Mouse (Mus musculus): ENCODE results near the gene Kcnj11. TPM values are rescaled to one million over a fixed set of nuclear protein-coding genes. Genes with fewer than 3 reads are reported as not detected.

Gene Kcnj11
- polyA plus RNA-seq, 1 experiment from 2014 or later, result 0.46 TPM

DNA sequence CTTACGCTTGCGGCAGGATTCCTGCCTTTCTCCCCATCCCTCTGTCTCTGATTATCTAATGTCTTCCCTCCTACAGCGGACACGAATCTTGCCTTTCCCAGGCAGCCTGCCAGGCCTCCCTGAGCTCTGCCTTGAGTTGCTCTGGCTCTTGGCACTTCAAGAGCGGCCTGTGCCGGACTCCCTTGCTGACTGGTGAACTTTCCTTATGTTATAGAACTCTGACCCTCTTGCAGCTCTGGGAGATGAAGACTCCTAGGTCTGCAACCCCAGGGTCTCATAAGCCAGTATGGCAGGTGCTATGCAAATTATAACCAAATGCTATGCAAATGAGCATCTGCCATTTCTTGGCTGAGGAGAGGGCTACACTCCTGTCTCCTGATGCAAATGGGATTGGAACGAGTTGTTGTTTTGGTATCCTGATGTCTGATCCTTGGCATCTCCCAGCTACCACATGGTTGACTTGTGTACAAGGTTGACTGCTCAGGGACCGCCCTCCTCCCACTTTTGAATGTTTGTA lies 2.6 kb upstream of the Kcnj11 start:
- peaks cover 27% of the 10 kb centered on the region; the same call in 1 of the 2 replicates for H3K27me3 ChIP-seq
- no peaks in the 10 kb centered on the region for H3K36me3 ChIP-seq (replicated peaks)
- 81% methylated on average over 8 of the region's 8 CpGs for WGBS
- no peak overlapping the region for H3K9ac ChIP-seq
- no peaks in the 10 kb centered on the region for H3K9me3 ChIP-seq
- H3K27ac ChIP-seq, result peak overlapping the region; percentile 20; the same call in 1 of the 2 replicates
- H3K4me2 ChIP-seq, result no peak overlapping the region
- peaks cover 8% of the 10 kb centered on the region; the same call in 1 of the 2 replicates for H3K4me1 ChIP-seq
- no peak for ATAC-seq (ENCODE audit: low FRiP score)
- H3K4me3 ChIP-seq (replicated peaks), result no peak overlapping the region

DNA sequence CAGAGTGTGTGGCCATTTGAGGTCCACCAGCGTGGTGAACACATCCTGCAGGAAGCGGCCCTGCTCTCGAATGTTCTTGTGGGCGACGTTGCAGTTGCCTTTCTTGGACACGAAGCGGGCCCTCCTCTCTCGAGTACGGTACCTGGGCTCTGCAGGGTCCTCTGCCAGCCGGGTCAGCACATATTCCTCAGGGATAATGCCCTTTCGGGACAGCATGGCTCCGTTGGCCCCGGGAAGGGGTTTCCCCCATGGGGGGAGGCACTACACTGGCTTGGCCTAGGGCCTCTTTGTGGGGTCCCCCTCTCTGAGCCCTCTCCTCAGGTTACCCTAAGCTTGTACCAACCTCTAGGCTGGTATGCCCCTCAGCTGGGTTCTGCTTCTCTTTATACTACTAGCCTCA lies 882 bp downstream of the Kcnj11 start:
- H3K9ac ChIP-seq, result no peak overlapping the region
- peak overlapping the region; percentile 62; the same call in 1 of the 2 replicates for H3K4me3 ChIP-seq (replicated peaks)
- H3K27ac ChIP-seq, result no peak overlapping the region
- peak overlapping the region; percentile 87 for H3K4me2 ChIP-seq
- H3K4me1 ChIP-seq, result peaks cover 8% of the 10 kb centered on the region; the same call in 1 of the 2 replicates
- no peaks in the 10 kb centered on the region for H3K36me3 ChIP-seq (replicated peaks)
- 87% methylated on average over 13 of the region's 13 CpGs for WGBS
- peaks cover 41% of the 10 kb centered on the region for H3K27me3 ChIP-seq
- ATAC-seq (ENCODE audit: low FRiP score), result no peak; the same call in 1 of the 2 replicates
- H3K9me3 ChIP-seq, result no peaks in the 10 kb centered on the region

DNA sequence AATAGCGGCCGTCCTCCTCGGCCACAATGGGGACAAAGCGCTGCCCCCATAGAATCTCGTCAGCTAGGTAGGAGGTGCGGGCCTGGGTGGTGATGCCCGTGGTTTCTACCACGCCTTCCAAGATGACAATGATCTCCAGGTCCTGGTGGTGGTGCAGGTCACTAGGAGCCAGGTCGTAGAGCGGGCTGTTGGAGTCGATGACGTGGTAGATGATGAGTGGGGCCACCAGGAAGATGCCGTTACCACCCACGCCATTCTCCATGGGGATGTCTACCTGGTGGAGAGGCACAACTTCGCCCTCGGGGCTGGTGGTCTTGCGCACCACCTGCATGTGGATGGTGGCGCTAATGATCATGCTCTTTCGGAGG lies 1.7 kb downstream of the Kcnj11 start:
- no peaks in the 10 kb centered on the region for H3K36me3 ChIP-seq (replicated peaks)
- H3K4me1 ChIP-seq, result peaks cover 8% of the 10 kb centered on the region; the same call in 1 of the 2 replicates
- no peak overlapping the region for H3K27ac ChIP-seq
- H3K9ac ChIP-seq, result no peak overlapping the region
- 95% methylated on average over 19 of the region's 19 CpGs for WGBS
- H3K9me3 ChIP-seq, result no peaks in the 10 kb centered on the region
- H3K4me3 ChIP-seq (replicated peaks), result no peak overlapping the region
- no peak for ATAC-seq (ENCODE audit: low FRiP score)
- no peak overlapping the region for H3K4me2 ChIP-seq
- H3K27me3 ChIP-seq, result peaks cover 49% of the 10 kb centered on the region

DNA sequence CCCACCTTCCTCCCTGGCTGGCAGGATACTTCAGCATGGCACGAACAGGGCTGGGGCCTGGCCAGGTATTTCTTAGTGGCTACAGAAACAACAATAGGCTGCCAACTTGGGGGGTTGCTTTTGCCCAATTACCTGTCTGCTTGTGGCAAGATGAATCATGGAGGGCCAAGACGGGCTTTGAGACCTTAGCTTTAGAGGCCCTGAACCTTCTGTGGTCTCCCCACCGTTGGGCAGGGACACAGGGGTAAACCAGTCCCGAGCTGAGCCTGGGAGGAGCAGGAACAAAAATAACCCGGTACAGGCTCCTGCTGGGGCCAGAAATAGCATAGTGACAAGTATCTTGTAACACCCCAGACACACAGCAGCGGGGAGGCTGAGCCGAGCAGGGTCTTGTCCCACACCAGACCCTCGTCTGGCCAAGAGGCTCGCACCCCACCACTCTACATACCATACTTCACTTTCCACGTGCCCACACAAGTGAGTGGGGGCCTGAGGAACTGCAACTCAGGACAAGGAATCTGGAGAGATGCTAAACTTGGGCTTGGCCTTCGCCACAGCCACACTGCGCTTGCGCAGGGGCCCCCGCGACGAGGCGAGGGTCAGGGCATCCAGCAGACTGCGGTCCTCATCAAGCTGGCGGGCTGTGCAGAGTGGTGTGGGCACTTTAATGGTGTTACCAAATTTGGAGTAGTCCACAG lies 2.2 kb downstream of the Kcnj11 start:
- no peaks in the 10 kb centered on the region for H3K36me3 ChIP-seq (replicated peaks)
- WGBS, result 90% methylated on average over 19 of the region's 19 CpGs
- H3K27ac ChIP-seq, result no peak overlapping the region
- H3K9me3 ChIP-seq, result no peaks in the 10 kb centered on the region
- peaks cover 54% of the 10 kb centered on the region for H3K27me3 ChIP-seq
- no peak overlapping the region for H3K9ac ChIP-seq
- no peak overlapping the region for H3K4me3 ChIP-seq (replicated peaks)
- no peak overlapping the region for H3K4me2 ChIP-seq
- ATAC-seq (ENCODE audit: low FRiP score), result no peak
- H3K4me1 ChIP-seq, result peaks cover 8% of the 10 kb centered on the region

DNA sequence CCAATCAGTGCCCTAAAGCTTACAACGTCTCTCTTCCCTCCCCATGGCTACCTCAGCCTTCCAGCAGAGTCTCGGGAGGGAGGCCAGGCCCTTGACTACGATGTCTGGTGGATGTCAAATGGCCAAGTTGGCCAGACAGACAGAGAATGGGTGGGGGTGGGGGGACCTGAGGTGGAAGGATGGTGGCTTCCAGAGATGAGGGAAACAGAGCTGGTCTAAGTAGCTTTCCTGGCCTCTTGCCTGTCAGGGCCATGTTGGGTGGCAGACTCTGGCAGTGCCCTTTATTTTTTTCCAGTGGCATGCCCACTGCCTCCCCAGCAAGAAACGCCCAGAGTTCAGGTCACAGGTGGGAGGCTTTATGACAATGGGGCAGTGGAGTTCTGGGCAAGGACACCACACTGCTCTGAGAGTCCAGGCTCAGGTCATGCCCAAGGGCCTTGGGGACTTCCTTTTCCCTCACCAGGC lies 3.2 kb downstream of the Kcnj11 start:
- no peak for ATAC-seq (ENCODE audit: low FRiP score)
- H3K27me3 ChIP-seq, result peaks cover 62% of the 10 kb centered on the region

DNA sequence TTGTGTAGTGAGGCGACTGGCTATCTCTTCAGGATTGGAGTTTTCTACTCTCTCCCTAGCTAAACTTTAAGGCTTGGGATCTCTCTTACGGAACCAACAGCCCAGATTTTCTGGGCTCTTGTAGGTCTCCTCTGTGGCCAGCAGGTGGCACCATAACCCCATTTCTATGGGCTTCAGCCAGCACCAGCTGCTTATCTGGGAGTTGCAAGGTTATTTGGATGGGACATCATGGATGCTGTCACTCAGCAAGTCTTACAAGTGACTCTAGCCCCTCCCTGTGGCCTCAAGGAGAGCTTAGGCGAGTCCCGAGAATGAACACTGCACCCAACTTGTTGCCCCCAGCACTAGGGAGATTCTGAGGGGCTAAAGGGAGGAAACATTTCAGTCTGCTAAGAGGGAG lies 4.4 kb downstream of the Kcnj11 start:
- Histone ChIP-seq H3K4me1 (peaks cover 13% of the 10 kb centered on the region), H3K36me3 (replicated peaks) (no peaks in the 10 kb centered on the region), H3K27ac (no peak overlapping the region), H3K9ac (no peak overlapping the region), H3K27me3 (peaks cover 62% of the 10 kb centered on the region), H3K9me3 (no peaks in the 10 kb centered on the region), H3K4me2 (no peak overlapping the region), H3K4me3 (replicated peaks) (no peak overlapping the region)
- peak; percentile 18; the same call in 1 of the 2 replicates for ATAC-seq (ENCODE audit: low FRiP score)
- WGBS, result 2% methylated on average over 4 of the region's 4 CpGs

More for the DNA sequence above, 3.2 kb downstream of the Kcnj11 start:
- Histone ChIP-seq H3K4me1 (peaks cover 13% of the 10 kb centered on the region), H3K4me3 (replicated peaks) (no peak overlapping the region), H3K27ac (no peak overlapping the region), H3K4me2 (no peak overlapping the region), H3K9me3 (no peaks in the 10 kb centered on the region), H3K9ac (no peak overlapping the region), H3K36me3 (replicated peaks) (no peaks in the 10 kb centered on the region)
- WGBS, result 69% methylated on average over 4 of the region's 4 CpGs

DNA sequence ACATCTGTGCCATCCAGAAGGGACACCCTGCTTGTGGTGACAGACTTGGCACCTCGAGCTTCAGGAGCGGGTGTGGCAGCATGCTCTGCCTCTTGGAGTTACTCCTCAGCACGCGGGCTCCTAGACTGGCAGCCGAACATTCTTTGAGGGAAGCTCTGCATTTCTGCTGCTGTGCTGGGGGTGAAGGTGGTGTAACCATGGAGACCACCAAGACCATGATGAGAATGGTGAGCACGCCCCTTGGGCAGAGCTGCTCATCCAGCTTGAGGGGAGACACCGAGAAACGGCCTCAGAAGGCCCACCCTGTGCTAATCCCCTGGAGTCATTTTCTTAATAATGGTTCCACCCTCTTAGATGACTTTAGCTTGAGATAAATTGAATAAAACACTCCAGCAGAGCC lies 7.8 kb downstream of the Kcnj11 start:
- H3K27ac ChIP-seq, result no peak overlapping the region
- 0 out of 2 replicates have a peak, but pooled peaks have one; percentile 9 for ATAC-seq (ENCODE audit: low FRiP score)
- no peaks in the 10 kb centered on the region for H3K9me3 ChIP-seq
- H3K4me3 ChIP-seq (replicated peaks), result no peak overlapping the region
- peaks cover 9% of the 10 kb centered on the region for H3K4me1 ChIP-seq
- no peaks in the 10 kb centered on the region for H3K36me3 ChIP-seq (replicated peaks)
- H3K9ac ChIP-seq, result no peak overlapping the region
- no peak overlapping the region for H3K4me2 ChIP-seq
- H3K27me3 ChIP-seq, result peaks cover 41% of the 10 kb centered on the region
- WGBS, result 20% methylated on average over 8 of the region's 8 CpGs

DNA sequence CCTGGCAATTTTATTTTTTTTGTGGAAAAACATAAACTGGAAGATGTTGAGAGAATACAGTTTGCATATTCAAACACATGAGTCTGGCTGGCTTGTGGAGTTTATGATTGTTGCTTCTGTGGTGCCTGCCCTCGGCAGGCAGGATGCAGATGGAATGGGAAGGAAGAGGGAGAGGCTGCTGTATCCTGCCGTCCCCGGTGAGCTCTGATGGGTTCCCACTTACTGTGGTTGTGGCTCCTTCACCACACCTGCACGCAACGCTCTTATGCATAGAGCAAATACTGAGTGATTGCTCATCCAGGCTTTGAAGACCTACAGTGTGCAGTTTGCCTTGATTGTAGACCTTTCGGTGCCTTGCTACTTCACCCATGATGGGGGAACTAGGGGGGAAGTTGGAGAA lies 12.3 kb downstream of the Kcnj11 start:
- no peak for ATAC-seq (ENCODE audit: low FRiP score)
- no peak overlapping the region for H3K27ac ChIP-seq
- 95% methylated on average over 6 of the region's 6 CpGs for WGBS
- H3K4me1 ChIP-seq, result peaks cover 7% of the 10 kb centered on the region
- no peak overlapping the region for H3K4me2 ChIP-seq
- H3K9me3 ChIP-seq, result no peaks in the 10 kb centered on the region
- peaks cover 12% of the 10 kb centered on the region for H3K27me3 ChIP-seq
- H3K9ac ChIP-seq, result no peak overlapping the region
- no peak overlapping the region for H3K4me3 ChIP-seq (replicated peaks)
- peaks cover 19% of the 10 kb centered on the region for H3K36me3 ChIP-seq (replicated peaks)

DNA sequence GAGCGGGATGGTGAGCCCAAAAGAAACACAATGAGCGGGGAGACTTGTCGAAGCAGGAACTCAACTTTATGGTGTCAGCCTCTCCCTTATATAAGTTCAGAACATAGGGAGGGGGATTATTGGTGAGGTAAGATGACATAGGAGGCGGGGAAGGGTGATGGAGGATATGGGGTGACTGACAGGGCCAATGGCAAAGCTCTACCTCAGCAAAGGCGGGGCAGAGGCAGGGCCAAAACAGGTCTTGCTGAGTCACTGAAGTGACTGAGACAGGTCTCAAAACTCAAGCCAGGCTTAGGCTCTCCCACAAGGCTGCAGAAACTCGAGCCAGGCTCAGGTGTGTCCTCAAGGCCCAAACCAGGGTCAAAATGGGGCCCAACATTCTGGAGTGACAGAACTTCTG lies 14.2 kb downstream of the Kcnj11 start:
- no peaks in the 10 kb centered on the region for H3K9me3 ChIP-seq
- H3K27ac ChIP-seq, result no peak overlapping the region
- peaks cover 37% of the 10 kb centered on the region for H3K36me3 ChIP-seq (replicated peaks)
- no peaks in the 10 kb centered on the region for H3K4me1 ChIP-seq
- no peak overlapping the region for H3K4me2 ChIP-seq
- H3K27me3 ChIP-seq, result peaks cover 5% of the 10 kb centered on the region; the same call in 1 of the 2 replicates
- H3K4me3 ChIP-seq (replicated peaks), result no peak overlapping the region
- no peak overlapping the region for H3K9ac ChIP-seq
- ATAC-seq (ENCODE audit: low FRiP score), result no peak
- 91% methylated on average over 6 of the region's 6 CpGs for WGBS

DNA sequence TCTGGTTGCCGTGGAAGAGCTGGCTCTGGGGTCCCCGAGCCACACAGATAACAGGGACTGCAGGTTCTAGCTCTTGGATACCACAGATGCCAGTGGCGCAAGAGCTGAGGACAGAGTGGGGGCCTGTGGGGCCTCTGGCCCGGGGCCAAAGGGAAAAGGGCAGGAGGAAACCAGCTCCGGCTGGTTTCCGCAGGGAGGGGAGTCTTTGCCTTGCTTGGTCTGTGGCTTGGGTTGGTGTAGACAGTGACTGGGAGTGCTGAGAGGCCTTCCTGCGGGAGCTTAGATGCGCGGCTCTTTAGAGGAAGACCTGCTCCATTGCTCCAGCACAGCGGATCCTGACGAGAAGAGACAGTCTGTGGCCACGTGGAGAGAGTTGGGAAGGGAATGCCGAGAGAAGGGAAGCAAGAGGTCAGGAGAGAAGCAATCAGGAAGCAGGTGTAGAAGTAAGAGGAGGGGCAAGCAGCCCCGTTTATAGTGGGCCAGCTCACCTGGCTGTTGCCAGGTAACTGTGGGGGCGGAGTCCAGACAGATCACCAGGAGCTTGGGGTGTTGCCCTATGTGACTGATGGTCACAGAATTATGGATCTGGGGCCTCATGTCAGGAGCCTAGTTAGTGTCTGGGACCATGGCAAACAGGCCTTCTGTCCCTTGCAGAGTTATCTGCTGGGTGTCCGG lies 15.6 kb downstream of the Kcnj11 start:
- H3K4me2 ChIP-seq, result no peak overlapping the region
- H3K27ac ChIP-seq, result no peak overlapping the region
- H3K9me3 ChIP-seq, result no peaks in the 10 kb centered on the region
- H3K36me3 ChIP-seq (replicated peaks), result peaks cover 51% of the 10 kb centered on the region
- no peak for ATAC-seq (ENCODE audit: low FRiP score)
- H3K4me3 ChIP-seq (replicated peaks), result no peak overlapping the region
- 83% methylated on average over 16 of the region's 16 CpGs for WGBS
- H3K27me3 ChIP-seq, result no peaks in the 10 kb centered on the region
- no peak overlapping the region for H3K9ac ChIP-seq
- H3K4me1 ChIP-seq, result no peaks in the 10 kb centered on the region

DNA sequence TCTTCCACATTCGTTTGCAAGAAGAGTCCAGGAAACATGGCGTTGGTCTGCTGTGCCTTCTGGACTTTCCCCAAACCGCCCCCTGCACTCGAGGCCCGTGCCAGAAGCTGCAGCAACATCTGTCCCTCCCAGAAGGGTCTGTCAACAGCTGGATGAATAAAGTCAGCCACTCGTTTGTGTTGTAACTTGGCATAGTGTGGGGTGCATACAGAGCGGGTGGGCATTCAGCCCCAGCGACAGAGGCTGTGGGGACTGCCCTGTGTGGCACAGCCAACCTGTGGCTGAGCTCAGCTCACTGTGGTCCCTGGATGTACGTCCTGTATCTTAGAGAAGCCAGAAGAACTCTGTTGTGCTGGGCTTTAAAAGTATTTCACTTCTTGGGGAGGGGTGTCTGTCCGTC lies 16.5 kb downstream of the Kcnj11 start:
- Histone ChIP-seq H3K9ac (no peak overlapping the region), H3K36me3 (replicated peaks) (peaks cover 61% of the 10 kb centered on the region), H3K4me1 (no peaks in the 10 kb centered on the region), H3K9me3 (no peaks in the 10 kb centered on the region), H3K27ac (no peak overlapping the region), H3K4me3 (replicated peaks) (no peak overlapping the region), H3K4me2 (no peak overlapping the region), H3K27me3 (no peaks in the 10 kb centered on the region)
- ATAC-seq (ENCODE audit: low FRiP score), result no peak
- 90% methylated on average over 10 of the region's 10 CpGs for WGBS

DNA sequence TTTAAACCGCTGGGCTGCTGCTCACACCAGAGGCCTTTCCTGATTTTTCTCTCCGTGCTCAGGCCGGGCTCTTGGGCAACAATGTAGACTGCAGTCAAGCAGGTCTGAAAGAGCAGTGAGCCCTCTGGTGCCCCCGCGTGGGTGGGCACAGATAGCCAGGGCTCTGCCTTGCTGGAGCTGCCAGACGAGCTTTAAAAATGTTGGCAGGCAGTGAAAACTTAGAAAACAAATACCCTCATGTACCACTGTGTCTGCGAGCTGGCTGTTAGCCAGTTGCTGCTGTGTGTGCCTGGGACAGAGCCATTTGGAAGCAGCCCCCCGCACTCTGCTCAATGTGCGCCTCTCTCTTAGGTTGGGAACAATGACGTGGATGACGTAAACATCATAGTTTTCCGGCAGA lies 22.9 kb downstream of the Kcnj11 start:
- Histone ChIP-seq H3K4me3 (replicated peaks) (no peak overlapping the region), H3K36me3 (replicated peaks) (peaks cover 85% of the 10 kb centered on the region), H3K4me2 (no peak overlapping the region), H3K9ac (no peak overlapping the region), H3K4me1 (no peaks in the 10 kb centered on the region), H3K9me3 (no peaks in the 10 kb centered on the region), H3K27me3 (no peaks in the 10 kb centered on the region), H3K27ac (0 out of 2 replicates have a peak overlapping the region, but pooled peaks have one; percentile 14)
- ATAC-seq (ENCODE audit: low FRiP score), result no peak
- WGBS, result 88% methylated on average over 12 of the region's 12 CpGs
